Mouse (Mus musculus) brain, adult 10 weeks (tissue): ENCODE measurements around the gene Tbp. TPM values are rescaled to one million over a fixed set of nuclear protein-coding genes. Genes with fewer than 3 reads are reported as not detected.

Experiments
- polyA plus RNA-seq: library from polyadenylated mRNA; stranded (reverse); fragments of 350-450 nt; fragmentation: Illumina TruSeq; extraction: RNeasy Lipid Tissue Mini Kit (QIAGEN cat#74804); gene quantifications from one replicate; pipeline ENCODE4 v1.2.3, GENCODE M21; 2015; ENCODE audit warnings: low read depth, low replicate concordance

Tbp gene
- 34.7 TPM for polyA plus RNA-seq

DNA sequence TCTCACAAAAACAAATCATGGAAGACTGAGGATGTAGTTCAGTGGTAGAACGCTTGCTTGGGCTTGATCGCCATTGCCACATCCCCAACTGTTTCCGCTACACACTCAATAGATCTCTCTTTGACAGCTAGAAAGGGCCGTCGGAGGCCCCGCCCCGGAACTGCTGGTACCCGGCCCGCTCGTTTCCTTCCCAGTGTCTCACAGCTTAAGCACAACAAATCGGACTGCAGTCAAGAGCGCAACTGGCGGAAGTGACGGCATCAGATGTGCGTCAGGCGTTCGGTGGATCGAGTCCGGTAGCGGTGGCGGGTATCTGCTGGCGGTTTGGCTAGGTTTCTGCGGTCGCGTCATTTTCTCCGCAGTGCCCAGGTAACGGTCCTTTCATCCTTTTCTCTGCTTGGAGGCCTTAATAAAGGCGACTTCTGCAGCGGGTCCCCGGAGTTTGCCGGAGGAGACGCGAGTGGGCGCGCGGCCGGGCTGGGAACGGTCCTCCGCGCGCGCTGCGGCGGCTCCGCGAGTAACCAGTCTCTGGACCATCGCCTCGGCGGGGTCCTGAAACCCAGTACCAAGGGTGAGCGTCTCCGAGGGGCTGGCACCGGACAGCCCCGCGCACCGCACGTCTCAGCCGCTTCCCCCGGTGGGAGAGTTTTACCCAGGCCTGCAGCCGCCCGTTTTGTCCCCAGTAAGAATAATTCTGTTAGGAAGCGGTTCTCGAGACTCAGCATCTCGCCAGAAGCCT lies at the start of gene Tbp, which contains the start of gene Psmb1:
Gene Tbp (plus strand): TSS at position 233 of the 739 bp plus-strand sequence.
Gene Psmb1 (minus strand): TSS at position 96 of the 739 bp plus-strand sequence.

GRCm38 (mm10) chr17:15526986-15527810 lies 27.5 kb downstream of the Tbp start, which contains the start of gene Pdcd2:
TSS of gene Pdcd2 (minus strand) at chr17:15527301.

DNA sequence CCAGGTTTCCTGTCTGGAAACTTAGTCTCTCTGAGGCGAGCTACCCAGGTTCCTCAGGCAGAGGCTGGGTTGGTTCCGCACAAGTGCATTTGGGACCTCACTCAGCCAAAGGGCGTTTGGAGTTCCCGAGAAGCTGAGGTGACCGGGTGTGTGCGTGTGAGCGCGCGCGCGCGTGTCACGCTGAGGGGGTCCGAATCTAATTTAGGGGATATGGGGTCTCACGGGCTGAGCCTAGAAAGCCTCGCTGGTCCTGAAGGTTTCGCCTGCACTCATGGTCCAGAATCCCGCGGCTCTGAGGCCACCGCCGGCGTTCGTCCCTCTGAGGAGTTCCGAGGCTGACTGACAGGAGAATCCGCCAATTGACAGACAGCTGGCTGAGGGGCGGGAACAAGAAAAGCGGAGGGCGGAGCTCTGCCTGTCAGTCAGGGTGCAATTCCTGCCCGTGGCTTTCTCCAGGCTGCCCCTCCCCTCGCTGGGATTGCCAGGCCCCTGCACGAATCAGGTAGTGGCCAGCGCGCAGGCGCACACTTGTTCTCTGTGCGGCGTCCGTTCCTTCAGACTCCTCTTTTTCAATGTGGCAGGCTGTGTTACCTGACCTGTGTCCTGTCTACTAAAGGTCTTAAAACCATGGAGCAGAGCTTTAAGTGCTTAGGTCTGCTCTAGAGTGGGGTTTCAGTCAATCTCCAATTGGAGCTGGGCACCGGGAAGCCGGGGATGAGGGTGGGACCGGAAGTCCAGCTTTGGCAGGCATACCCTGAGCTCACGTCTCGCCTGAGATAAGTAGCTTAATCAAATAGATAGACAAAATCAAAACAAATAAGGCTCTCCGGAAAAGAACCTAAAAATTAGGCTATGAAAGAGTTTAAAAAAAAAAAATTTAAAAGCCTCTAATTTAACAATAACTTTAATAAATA lies 64.6 kb downstream of the Tbp start, which contains the start of gene Prdm9:
Gene Prdm9 (minus strand): TSS at position 341 of the 914 bp plus-strand sequence.

Other genes starting within 250 kb of the Tbp start
- 4.0 TPM for gene Dll1, start 123.0 kb upstream of the Tbp start, polyA plus RNA-seq
- gene Fam120b, start 103.7 kb upstream of the Tbp start, polyA plus RNA-seq, result 43.8 TPM
- 214 TPM for gene Psmb1, start 137 bp upstream of the Tbp start, polyA plus RNA-seq
- gene Pdcd2, start 27.4 kb downstream of the Tbp start, polyA plus RNA-seq, result 34.5 TPM
- 1.7 TPM for gene Prdm9, start 64.5 kb downstream of the Tbp start, polyA plus RNA-seq
- gene Chd1, start 205.1 kb downstream of the Tbp start, polyA plus RNA-seq, result 7.6 TPM